Mouse (Mus musculus): ENCODE measurements around the gene Rab1a.

DNA sequence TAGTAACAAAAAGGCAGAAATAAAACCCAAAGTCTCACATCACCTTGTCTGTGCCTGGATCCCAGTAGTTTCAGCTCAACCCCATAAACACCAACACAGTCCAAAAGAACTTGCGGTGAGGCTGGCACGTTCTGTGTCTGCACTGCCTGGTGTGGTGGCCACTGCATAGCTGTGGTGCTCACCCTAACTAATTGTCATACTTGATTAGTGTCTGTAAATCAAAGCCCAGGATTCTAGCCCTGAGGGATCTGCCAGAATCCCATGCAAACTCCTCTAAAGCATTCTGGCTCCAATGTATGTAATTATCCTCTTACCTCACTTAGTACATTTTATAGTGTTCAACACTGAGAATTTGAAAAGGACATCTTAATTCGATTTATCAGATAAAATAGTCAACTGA is 36.7 kb downstream of the Rab1a start:
- TF ChIP-seq POLR2A (IDR thresholded peaks at IDR 0.05; ENCODE audit: borderline replicate concordance, extremely low read depth, low read depth, low read length) = no peak
- no peak for TF ChIP-seq CTCF (IDR thresholded peaks at IDR 0.05; ENCODE audit: insufficient read depth, low read length)
